Mouse (Mus musculus) CH12.LX (cell line): Measurements from ENCODE around the gene Cacng4.

Source experiments
- CHD2 ChIP-seq: IDR thresholded peaks from 2 replicates; pipeline ENCODE4 v1.6.1; 2011; ENCODE audit warnings: low read length, improper control_type of control experiment
- CTCF ChIP-seq, 2 experiments: IDR thresholded peaks in 1 of 2; conservative IDR thresholded peaks in 1 of 2; 2 replicates each; pipeline ENCODE4 v1.5.1; 2011 to 2012; ENCODE audit warnings: low read depth in 2 of 2, low read length in 2 of 2, improper control_type of control experiment in 1 of 2, inconsistent platforms in 1 of 2, mild to moderate bottlenecking in 1 of 2, moderate library complexity in 1 of 2
- ETS1 ChIP-seq: conservative IDR thresholded peaks from 2 replicates; pipeline ENCODE4 v1.6.1; 2012; ENCODE audit warnings: low read depth, mild to moderate bottlenecking, inconsistent platforms, low read length, improper control_type of control experiment, moderate library complexity
- JUND ChIP-seq: conservative IDR thresholded peaks from 2 replicates; pipeline ENCODE4 v1.6.1; 2011; ENCODE audit warnings: low read depth, low read length, improper control_type of control experiment
- MXI1 ChIP-seq: IDR thresholded peaks from 2 replicates; pipeline ENCODE4 v1.6.1; 2011; ENCODE audit warnings: mild to moderate bottlenecking, low read depth, low read length, improper control_type of control experiment
- POLR2A ChIP-seq: IDR thresholded peaks from 2 replicates; pipeline ENCODE4 v1.6.1; 2011; ENCODE audit warnings: low read depth, mild to moderate bottlenecking, improper control_type of control experiment, low read length
- RAD21 ChIP-seq: IDR thresholded peaks from 2 replicates; pipeline ENCODE4 v1.6.1; 2011; ENCODE audit warnings: low read depth, mild to moderate bottlenecking, low read length, improper control_type of control experiment, moderate library complexity
- TBP ChIP-seq: conservative IDR thresholded peaks from 2 replicates; pipeline ENCODE4 v1.6.1; 2011; ENCODE audit warnings: low read depth, low read length, improper control_type of control experiment
- TCF12 ChIP-seq: IDR thresholded peaks from 2 replicates; pipeline ENCODE4 v1.6.1; 2014; ENCODE audit warnings: low read depth, mild to moderate bottlenecking, inconsistent platforms, low read length, improper control_type of control experiment
- USF1 ChIP-seq: IDR thresholded peaks from 2 replicates; pipeline ENCODE4 v1.6.1; 2014; ENCODE audit warnings: low read depth, mild to moderate bottlenecking, inconsistent platforms, low read length, improper control_type of control experiment
- ZNF384 ChIP-seq: IDR thresholded peaks from 2 replicates; pipeline ENCODE4 v1.6.1; 2012; ENCODE audit warnings: low read depth, low read length, improper control_type of control experiment, inconsistent platforms

DNA sequence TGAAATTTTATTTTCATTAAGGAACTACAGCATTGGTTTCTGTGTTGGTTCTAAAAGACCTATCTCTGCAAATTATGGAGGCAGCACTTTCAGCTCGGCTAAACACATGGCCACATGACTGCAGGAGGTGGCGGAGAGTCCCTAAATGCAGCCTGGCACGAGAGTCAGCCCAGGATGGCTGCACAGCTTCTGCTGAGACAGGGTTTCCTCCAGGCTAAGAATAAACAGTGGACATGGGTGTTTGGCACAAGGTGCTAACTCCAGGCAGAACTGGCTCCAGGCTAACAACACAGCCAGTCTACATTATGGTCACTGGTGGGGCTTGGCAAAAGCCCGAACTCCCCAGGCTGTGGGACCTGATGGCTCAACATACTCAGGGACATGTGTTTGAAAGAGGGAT, 63.4 kb downstream of the Cacng4 start:
- TF ChIP-seq CTCF (conservative IDR thresholded peaks at IDR 0.05 in 1 of 2, IDR thresholded peaks at IDR 0.05 in 1 of 2; ENCODE audit: low read depth in 2 of 2, low read length in 2 of 2) (no peak), RAD21 (no peak), USF1 (no peak), POLR2A (no peak), ETS1 (no peak), MXI1 (no peak), ZNF384 (no peak), CHD2 (no peak), JUND (no peak), TBP (no peak), TCF12 (no peak)
